Mouse (Mus musculus): Measurements from ENCODE around the gene Hoxd8.

The Hoxd8 gene

DNA sequence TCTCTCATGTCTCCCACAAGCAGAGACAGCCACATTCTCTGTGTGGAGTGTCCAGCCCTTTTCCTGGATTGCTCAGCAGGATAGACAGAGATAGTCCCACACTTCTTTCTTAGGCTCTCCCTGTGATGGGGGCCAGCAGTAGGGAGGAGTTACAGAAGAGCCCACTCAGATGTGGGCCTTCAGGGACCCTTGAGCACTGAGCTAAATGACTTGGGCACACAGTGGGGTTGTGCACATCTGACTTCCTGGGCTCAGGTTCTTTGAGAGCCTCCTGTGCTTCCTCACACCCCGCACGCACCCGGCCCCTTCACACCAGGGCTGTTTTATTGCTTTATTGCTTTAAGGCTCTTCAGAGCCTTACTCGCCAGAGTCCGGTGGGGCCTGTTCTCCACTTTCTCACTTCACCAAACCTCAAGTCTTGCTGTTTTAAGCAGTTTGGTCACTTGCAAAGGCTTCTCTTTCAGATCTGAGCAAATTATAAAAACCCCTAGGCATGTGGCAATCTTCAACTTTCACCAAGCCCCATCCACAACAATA lies 16.6 kb downstream of the Hoxd8 start:
- in situ Hi-C loops (cut with MboI; ENCODE audit: low pct_unique_long_range_greater_than_20kb in 1 of 2, low sequenced_read_pairs in 2 of 2, unreplicated experiment in 1 of 2): no loop called here

GRCm38 (mm10) chr2:74721882-74722281 lies 17.5 kb downstream of the Hoxd8 start:
- in situ Hi-C loops (cut with MboI; ENCODE audit: low pct_unique_long_range_greater_than_20kb in 1 of 2, low sequenced_read_pairs in 2 of 2, unreplicated experiment in 1 of 2): no loop called here

- in situ Hi-C loops (cut with MboI; ENCODE audit: low pct_unique_long_range_greater_than_20kb in 1 of 2, low sequenced_read_pairs in 2 of 2, unreplicated experiment in 1 of 2): no loop called here
Observed at GRCm38 (mm10) chr2:74722949-74723348, 18.5 kb downstream of the Hoxd8 start.

- in situ Hi-C loops (cut with MboI; ENCODE audit: low pct_unique_long_range_greater_than_20kb in 1 of 2, low sequenced_read_pairs in 2 of 2, unreplicated experiment in 1 of 2): no loop called here
Observed at GRCm38 (mm10) chr2:74724244-74725015, 20.0 kb downstream of the Hoxd8 start.

- in situ Hi-C loops (cut with MboI; ENCODE audit: low pct_unique_long_range_greater_than_20kb in 1 of 2, low sequenced_read_pairs in 2 of 2, unreplicated experiment in 1 of 2): no loop called here
Observed at GRCm38 (mm10) chr2:74725171-74725570, 20.8 kb downstream of the Hoxd8 start.

DNA sequence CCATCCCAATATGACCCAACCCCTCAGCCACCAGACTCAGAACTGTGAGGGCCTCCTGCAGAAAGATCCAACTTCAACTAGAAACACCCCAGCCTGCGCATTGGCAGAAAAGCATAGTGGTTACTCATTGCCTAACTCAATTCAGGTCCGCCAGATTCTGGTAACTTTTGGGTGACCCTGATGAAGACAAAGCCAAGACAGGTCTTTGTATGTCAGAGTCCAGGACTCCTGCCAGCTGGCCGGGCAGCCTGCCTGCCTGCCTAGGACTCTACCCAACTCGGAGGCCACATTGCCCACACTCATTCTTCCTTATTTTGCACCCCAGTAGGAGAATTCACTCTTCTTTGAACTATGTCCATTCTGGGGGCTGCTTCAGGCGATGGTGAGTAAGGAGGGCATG lies 22.1 kb downstream of the Hoxd8 start, which contains the start of gene Gm28230:
Gm28230 (plus strand) TSS at position 178 of the 400 bp plus-strand sequence.
- in situ Hi-C loops (cut with MboI; ENCODE audit: low pct_unique_long_range_greater_than_20kb in 1 of 2, low sequenced_read_pairs in 2 of 2, unreplicated experiment in 1 of 2): no loop called here

- in situ Hi-C loops (cut with MboI; ENCODE audit: low pct_unique_long_range_greater_than_20kb in 1 of 2, low sequenced_read_pairs in 2 of 2, unreplicated experiment in 1 of 2): no loop called here
Observed at GRCm38 (mm10) chr2:74726973-74727639, 22.7 kb downstream of the Hoxd8 start.

- in situ Hi-C loops (cut with MboI; ENCODE audit: low pct_unique_long_range_greater_than_20kb in 1 of 2, low sequenced_read_pairs in 2 of 2, unreplicated experiment in 1 of 2): no loop called here
Observed at GRCm38 (mm10) chr2:74727640-74728302, 23.4 kb downstream of the Hoxd8 start.

GRCm38 (mm10) chr2:74728303-74728680 lies 23.9 kb downstream of the Hoxd8 start:
- in situ Hi-C loops (cut with MboI; ENCODE audit: low pct_unique_long_range_greater_than_20kb in 1 of 2, low sequenced_read_pairs in 2 of 2, unreplicated experiment in 1 of 2): no loop called here

GRCm38 (mm10) chr2:74730331-74730730 lies 25.9 kb downstream of the Hoxd8 start:
- in situ Hi-C loops (cut with MboI; ENCODE audit: low pct_unique_long_range_greater_than_20kb in 1 of 2, low sequenced_read_pairs in 2 of 2, unreplicated experiment in 1 of 2): loop anchor here in 1 of 2 experiments (10.0 kb wide), 1 partner anchor 46 kb away; no protein-coding TSS in a partner anchor

DNA sequence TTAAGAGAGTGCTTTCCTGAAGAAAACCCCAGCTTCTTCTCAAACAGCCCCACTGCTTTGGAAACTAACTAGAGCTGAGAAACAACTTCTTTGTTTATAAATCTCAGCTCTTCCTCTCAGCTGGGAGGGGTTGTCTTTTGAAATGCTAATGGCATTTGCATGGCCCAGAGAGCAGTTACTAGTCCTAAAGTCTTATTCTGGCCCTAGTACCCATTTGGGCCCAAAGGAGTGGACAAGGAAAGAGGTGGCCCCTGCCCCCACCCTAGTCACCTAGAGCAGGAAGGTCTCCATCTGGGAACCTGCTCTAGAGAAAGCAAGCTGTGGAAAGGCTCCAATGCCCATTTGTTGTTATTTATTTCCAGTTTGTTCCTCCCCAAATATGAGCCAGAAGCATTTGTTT lies 26.6 kb downstream of the Hoxd8 start:
- in situ Hi-C loops (cut with MboI; ENCODE audit: low pct_unique_long_range_greater_than_20kb in 1 of 2, low sequenced_read_pairs in 2 of 2, unreplicated experiment in 1 of 2): loop anchor here in 1 of 2 experiments (10.0 kb wide), 1 partner anchor 46 kb away; no protein-coding TSS in a partner anchor

GRCm38 (mm10) chr2:74731799-74732512 lies 27.5 kb downstream of the Hoxd8 start:
- in situ Hi-C loops (cut with MboI; ENCODE audit: low pct_unique_long_range_greater_than_20kb in 1 of 2, low sequenced_read_pairs in 2 of 2, unreplicated experiment in 1 of 2): loop anchor here in 1 of 2 experiments (10.0 kb wide), 1 partner anchor 47 kb away; no protein-coding TSS in a partner anchor

GRCm38 (mm10) chr2:74732513-74733316 lies 28.3 kb downstream of the Hoxd8 start:
- in situ Hi-C loops (cut with MboI; ENCODE audit: low pct_unique_long_range_greater_than_20kb in 1 of 2, low sequenced_read_pairs in 2 of 2, unreplicated experiment in 1 of 2): loop anchor here in 1 of 2 experiments (10.0 kb wide), 1 partner anchor 48 kb away; no protein-coding TSS in a partner anchor

DNA sequence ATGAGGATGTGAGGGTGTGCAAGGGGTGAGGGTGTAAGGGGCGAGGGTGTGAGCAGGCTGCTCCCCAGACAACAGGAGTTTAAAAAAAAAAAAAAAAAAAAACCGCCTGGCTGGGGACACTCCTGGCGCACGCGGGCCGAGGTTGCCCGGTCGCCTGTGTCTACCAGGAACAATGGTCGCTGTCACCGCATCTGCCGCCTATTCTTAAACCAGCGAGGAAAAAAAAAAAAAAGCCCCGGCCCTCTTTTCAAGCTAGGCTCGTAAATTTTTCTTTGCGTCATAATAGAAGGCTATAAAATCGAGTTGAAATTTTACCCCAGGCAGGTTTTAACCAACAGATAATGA lies 28.9 kb downstream of the Hoxd8 start:
- in situ Hi-C loops (cut with MboI; ENCODE audit: low pct_unique_long_range_greater_than_20kb in 1 of 2, low sequenced_read_pairs in 2 of 2, unreplicated experiment in 1 of 2): loop anchor here in 1 of 2 experiments (10.0 kb wide), 1 partner anchor 48 kb away; no protein-coding TSS in a partner anchor

DNA sequence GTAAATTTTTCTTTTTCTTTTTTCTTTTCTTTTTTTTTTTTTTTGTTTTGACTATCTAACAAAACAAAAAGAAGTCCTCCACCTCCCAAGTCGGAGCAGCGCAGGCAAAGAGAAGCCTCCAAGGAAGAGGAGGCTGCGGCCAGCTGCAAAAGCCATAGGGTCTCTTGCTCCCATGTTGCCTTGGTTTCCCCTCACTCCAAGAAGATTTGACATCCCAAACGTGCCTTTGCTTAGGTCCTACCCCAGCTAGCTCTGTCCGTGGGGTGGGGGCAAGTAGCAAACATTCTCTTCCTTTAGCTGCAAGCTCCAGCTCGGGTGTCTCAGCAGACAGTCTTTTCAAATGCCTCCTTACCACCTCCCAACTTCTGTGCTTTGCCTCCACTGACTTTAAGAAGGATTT lies 29.4 kb downstream of the Hoxd8 start:
- in situ Hi-C loops (cut with MboI; ENCODE audit: low pct_unique_long_range_greater_than_20kb in 1 of 2, low sequenced_read_pairs in 2 of 2, unreplicated experiment in 1 of 2): loop anchor here in 1 of 2 experiments (10.0 kb wide), 1 partner anchor 49 kb away; no protein-coding TSS in a partner anchor

GRCm38 (mm10) chr2:74734451-74734850 lies 30.0 kb downstream of the Hoxd8 start:
- in situ Hi-C loops (cut with MboI; ENCODE audit: low pct_unique_long_range_greater_than_20kb in 1 of 2, low sequenced_read_pairs in 2 of 2, unreplicated experiment in 1 of 2): loop anchor here in 1 of 2 experiments (10.0 kb wide), 1 partner anchor 50 kb away; no protein-coding TSS in a partner anchor
